Mouse (Mus musculus): ENCODE measurements around the gene Pitx2.

Pitx2 gene

DNA sequence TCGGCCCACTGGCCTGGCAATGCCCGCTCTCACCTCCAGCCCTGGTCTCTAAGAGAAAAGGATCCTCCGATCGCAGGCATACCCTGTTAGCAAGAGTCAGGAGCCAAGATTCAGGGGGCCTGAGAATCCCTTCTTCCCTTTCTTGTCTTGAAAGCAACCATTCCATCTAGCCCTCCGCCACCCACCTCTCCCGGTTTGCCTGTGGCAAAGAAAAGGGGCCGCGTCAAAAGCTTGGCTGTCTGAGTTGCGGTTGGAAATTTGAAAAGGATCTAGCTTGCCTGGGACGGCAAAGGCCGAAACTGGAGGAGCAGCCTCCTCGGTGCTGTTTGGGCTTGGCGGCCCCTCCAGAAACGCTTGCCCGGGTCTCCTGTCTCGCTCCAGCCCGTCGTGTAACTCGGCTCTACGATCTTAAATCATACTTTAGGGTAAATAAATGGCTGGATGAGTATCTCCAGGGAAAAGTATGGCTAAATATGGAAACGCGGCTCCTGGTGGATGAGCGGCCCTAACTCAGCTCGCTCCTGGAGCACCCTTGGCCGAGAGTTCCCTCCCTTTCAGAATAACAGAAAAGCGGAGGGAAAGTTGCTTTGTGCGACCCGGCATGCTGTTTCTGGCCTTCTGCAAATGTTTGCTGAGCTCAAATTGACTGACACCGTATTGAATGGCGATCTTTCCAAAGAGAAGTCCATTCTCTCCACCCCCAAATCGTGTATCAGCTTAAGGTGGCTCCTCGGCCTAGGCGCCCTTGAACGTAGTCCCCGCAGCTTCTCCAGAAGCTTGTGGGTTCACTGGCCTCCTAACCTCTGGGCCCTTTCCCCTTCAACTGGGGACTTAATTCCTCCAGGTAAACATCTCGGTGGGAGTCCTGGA, 3.4 kb downstream of the Pitx2 start:
- no peak for DNase-seq (ENCODE audit: low spot score)

DNA sequence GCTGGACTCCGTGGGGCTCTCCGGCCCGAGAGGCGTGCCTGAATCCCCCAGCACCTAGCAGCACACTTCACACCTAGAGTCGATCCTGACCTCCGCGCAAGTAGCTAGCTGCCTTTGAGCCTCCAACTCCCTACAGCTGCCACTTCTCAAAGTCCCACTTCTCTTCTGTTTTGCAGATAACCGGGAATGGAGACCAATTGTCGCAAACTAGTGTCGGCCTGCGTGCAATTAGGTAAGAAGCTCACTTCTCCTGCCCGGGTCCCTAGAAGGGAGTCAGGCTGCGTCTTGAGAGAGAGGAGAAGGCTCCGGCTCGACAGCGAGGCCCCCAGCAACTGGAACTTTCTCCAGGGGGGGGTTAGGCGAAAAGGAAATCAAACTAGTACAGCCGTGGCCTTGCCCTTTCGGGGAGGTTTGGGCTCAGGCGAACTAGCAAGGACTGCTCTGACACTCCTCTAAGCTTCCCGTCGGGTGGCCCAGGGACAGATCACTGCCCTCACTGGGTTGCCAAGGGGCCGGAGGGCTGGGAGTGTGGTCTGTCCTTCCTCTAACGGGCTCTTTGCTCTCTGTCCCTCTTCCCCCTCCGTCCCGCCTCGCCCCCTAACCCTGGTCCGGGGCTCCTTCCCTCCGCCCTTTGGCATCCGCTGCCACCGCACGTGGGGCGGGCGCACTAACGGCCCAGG, 4.2 kb downstream of the Pitx2 start:
- DNase-seq (ENCODE audit: low spot score) = no peak

DNA sequence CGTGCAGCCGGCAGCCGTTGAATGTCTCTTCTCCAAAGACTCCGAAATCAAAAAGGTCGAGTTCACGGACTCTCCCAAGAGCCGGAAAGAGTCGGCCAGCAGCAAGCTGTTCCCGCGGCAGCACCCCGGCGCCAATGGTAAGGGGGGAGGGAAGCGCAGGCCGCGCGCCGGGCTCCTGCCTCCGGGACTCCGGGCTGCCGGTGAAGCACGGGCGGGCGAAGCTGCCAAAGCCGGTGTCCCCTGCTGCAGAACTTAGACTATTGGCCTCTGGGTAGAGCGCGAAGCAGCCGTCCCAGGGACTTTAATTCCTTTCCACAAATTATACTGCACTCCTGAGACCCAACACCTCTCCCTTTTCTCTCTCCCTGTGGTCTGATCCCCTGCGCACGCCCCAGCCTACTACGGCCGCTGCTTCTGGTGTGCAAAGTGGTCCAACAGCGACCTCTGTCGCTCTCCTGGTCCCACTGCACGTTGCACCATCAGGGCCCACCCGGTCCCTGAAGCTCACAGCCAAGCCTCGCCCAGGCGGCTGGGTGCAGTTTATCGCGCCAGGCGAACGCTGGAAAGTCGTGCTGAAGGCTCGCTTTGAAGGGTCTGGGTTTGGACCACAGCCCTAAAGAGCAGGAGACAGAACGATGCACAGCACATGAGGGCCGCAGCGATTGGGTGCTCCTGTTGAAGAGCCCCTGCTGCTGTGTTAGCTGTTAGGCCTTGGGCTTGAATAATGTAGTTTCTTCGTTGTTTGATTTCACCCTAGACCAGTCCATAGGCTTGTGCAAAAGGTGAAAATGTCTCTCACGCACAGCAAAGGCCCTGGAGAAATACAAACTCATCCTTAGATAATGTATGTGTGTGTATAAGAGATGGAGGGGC, 5.0 kb downstream of the Pitx2 start:
- DNase-seq (ENCODE audit: low spot score) = peak; percentile 11

DNA sequence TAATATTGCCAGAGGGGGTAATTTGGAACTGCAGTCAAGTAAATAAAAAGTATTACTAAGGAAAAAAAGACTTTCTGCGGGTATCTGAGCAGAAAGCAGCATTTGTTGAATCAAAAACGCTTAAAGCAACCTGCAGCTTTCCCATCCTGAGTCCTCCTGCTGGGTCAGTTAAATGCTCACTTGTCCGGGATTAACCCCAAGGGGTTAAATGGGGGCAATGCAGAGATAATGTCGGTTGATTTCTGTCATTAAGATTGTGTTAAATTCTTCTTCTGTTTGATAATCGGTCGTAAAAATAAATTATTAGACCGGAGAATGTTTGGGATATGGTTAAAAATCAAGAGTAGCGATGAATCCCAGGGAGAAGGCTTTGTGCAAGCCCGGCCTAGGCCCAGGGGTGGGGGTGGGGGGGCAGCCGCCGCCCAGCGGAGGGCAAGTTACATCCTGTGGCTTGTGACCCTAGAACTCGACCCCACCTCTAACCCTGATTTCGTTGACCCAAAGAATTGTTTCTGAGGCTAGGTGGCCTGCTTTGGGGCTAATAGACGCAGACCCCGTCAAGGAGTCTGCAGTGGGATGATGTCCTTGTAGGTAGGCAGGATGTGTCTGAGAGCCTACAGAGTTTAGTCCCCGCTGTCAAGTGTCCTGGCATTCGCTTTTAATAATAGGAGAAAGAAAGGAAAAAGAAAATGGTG, 6.0 kb downstream of the Pitx2 start:
- no peak for DNase-seq (ENCODE audit: low spot score)

DNA sequence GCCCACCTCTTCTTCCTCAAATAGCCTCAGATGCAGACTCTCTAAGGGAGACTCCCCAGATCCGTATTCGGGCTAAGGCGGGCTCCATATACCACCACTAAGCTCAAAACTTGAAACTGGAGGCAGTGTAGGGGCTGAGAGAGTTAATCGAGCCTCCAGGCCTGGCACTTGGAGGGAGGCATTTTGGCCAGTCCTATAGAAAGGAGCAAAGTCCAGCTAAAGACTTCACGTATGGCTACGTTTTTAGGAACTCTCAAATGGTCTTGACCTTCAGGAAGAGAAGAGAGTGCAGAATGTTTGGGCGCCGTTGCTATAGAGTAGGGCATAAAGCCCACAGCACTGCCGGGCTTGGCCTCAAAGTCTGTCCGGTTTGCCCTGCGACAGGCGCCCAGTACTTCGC, 7.1 kb downstream of the Pitx2 start:
- DNase-seq (ENCODE audit: low spot score) = no peak

DNA sequence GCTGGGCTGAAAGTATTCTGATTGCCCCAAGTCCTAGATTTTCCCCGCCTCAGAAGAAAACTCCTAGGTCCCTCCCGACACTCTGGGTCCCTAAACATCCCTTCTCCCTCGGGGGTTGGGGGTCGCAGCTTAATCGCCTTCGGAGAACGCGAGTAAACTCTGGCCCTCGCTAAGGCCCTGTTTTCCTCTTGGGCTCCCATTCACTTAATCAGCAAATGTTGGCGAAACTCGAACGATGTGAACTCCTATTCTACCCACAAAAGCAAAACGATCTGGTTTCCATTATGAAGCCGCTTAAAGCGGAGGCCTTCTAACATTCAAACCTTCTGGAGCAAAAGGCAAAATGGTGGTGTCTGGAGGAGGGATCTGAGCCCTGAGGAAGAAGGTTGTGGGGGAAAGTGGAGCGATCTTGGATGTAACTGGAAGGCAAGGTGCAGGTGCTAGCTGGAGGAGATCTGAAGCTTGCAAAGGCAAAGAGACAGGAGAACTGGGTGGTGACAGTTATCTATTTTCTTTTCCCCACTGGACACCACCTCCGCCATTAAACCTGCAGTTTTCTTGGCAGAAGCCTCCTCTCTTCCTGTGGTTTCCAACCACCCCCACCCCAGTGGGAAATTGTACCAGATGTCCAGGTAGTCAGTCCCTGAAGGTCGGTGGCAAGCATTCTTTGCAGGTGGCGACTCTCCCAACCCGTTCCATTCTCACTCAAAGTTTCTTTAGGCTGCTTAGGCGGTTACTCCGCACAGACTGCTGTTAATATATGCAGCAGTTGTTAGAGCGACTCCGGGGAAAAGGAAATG, 7.8 kb downstream of the Pitx2 start:
- no peak for DNase-seq (ENCODE audit: low spot score)

DNA sequence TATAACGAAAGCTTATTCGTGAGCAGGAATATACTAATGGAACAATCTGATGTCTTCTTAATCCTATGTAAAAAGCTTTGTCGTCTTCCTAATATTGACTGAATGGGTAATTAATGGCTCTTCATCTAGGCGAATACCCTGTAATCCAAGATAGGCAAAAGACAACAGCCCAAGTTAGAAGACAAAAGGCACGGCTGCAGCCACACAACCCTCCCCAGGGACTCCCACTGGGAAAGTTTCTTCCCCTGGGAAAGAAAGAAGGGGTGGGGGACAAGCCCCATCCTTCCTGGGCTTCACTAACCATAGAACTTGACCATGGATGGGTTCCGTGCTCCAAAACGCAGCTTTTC, 8.3 kb downstream of the Pitx2 start:
- no peak for DNase-seq (ENCODE audit: low spot score)

DNA sequence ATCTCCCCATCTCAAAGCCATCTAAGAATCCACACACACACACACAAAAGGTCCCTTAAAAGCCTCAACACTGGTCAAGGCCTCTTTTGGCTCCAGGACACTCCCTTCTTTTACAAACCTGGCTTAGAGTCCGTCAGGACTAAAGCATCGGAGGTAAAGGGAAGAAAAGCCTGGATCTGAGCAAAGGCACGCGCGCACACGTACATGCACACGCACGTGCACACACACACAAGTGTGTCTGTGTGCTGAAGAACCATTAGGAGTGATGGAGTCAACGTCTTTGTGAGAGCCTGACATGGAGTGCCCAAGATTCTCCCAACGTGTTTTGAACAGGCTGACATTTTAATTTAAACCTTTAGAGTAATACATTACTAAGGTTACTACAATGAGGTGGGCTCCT, 8.7 kb downstream of the Pitx2 start:
- DNase-seq (ENCODE audit: low spot score) = no peak

DNA sequence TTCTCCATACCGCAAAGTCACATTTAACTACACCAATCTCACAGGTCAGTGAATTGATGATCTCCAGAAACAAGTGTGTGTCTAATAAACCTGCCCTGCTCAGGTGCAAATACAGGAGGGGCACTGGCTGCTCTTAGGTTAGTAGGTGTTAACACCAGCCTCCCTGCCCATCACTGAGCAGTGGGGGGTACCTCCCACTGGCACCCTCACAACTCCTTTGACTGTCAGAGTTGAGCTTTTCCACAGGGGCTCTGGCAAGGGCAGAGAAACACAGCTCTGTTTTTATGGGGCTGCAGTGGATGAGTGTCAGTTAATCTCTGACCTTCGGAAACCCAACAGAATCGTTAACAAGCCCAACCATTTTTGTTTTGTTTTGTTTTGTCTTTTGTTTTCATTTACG, 9.6 kb downstream of the Pitx2 start:
- no peak for DNase-seq (ENCODE audit: low spot score)

DNA sequence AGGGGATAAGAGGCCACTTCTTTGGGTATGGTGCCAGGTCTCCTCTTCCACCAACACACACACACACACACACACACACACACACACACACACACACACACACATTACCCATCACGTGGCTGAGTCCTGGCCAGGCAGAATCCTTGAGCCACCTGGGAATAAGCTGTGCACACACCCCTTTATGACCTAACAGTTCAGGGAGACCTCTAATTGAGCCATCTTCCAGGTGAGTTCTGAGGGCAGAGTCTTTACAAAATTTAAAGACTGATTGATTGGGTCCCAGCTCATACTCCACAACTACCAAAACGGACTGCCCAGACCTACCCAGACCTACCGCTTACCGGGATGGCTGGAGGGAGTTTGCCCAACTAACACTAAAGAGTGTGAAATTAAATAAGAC, 10.1 kb downstream of the Pitx2 start:
- DNase-seq (ENCODE audit: low spot score) = no peak

DNA sequence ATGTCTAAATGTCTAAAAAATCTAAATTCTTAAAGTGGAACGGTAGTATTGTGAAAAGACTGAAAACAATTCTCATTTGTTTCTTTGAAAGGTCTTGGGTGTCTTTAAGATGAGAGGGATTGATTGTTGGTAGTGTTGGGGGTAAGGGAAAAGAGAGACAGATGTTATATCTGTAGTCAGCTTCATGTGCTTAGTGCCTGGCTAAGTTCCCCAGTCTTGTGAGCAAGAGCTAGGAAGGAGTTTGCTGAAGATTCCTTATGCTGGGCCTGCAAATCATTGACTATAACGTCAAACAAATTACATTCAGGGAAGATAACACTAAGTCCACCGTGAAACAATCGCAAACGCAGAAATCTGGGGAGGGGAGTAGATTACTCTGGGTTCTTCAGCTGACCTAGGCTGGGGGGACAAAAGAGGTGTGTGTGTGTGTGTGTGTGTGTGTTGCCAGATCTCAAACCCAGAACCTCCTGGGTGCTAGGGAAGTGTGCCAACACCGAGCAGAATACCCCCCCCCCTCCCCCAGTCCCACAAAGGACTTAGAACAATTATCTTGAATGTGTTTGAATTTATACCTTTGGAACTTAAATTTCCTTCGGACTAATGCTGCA, 12.5 kb downstream of the Pitx2 start:
- no peak for DNase-seq (ENCODE audit: low spot score)

DNA sequence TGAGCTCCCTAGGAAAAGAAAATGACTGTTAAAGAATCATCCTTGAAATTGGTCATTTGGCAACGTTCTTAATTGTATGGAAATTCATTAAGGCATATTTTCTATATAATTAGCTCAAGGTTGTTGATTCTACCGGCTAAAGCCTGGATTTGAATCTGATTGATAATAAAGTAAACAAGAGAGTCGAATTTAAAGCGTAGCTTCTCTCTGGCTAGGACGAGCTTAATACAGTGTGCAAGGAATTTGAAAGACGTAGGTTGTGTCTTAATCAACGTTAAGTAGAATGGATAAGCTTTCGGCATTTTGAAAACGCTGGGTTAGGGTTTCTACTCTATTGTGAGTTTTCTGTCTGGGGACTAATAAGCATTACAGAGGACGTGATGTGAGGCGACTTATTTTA, 13.1 kb downstream of the Pitx2 start:
- DNase-seq (ENCODE audit: low spot score) = no peak

DNA sequence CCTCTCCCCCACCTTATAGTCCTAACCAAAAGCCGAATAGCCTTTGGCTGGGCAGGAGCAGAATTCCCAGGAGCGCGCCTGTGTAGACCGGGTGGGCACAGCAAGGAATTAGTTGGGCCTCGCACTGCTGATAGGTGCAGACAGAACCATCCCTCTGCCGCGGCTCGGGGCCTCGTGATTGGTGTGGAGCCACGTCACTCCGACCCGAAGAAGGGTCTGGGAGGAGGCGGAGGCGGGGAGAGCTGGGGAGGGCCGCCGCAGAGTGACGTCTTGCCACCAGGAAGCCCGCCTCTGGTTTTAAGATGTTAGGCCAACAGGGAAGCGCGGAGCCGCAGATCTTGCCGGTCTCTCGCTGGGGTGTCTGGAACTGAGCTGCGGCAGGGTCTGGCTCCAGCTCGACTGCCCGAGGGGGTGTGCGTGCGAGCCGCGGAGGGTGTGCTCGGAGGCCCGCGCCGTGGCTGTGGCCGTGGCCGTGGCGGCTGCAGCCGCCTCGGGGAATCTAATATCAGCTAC, 14.0 kb downstream of the Pitx2 start:
- peak; percentile 12 for DNase-seq (ENCODE audit: low spot score)

DNA sequence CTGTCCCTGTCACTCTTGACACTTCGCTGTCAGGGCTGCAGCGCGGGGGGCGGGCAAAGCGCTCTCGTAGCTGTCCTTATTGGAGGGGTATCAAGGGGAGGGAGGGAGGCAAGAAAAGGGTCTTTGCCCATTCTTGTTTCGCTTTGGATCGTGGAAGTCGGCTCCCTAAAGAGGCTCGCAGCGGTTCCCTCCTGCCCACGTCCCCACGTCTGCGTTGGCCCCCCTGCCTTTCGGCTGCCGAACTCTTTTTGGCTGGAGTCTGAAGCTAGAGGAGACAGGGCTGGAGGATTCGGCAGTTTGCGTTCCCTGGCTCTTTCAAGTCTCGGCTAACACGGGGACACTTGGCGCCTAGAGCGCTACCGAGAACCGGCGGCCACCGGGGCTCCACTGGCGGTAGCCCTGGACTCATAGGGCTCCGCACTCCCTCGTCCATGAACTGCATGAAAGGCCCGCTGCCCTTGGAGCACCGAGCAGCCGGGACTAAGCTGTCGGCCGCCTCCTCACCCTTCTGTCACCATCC, 14.5 kb downstream of the Pitx2 start:
- DNase-seq (ENCODE audit: low spot score) = no peak

DNA sequence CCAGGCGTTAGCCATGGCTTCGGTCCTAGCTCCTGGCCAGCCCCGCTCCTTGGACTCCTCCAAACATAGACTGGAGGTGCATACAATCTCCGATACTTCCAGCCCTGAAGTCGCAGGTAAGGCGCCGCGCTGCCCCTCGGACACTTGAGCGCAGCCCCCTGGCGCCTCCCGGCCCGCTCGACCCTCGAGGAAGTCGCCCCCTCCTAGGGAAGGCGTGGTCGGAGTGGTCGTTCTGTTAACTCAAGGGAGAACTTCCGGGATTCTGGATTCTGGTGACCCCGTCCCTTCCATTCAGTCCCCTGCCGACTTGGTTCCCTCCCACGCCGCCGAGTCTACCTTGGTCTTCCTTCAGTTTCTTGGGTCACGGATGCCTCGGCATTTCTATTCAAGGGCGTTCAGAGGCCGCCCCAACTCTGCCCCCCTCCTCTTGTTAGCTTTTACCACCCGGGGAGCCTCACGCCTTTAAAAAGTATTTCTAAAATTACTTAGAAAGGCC, 15.0 kb downstream of the Pitx2 start:
- DNase-seq (ENCODE audit: low spot score) = no peak

DNA sequence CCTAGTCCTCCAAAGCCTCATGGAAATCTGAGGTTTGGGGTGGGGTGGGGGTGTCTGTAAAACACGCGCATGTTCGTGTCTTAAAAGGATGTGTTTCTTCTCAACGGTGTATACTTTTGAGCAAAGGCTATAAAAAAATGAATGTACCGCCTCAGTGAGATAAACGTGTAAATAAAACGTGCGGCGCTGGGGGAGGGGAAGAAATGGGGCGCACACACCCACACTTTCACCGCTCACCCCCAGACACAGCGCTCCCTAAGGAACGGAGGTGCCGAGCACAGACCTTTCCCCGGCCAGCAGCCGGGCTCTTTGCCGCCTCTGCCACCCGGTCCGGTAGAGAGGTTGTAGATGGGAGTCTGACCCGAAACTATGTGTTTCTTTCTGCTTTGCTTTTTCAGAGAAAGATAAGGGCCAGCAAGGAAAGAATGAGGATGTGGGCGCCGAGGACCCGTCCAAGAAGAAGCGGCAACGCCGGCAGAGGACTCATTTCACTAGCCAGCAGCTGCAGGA, 15.6 kb downstream of the Pitx2 start:
- DNase-seq (ENCODE audit: low spot score) = no peak

DNA sequence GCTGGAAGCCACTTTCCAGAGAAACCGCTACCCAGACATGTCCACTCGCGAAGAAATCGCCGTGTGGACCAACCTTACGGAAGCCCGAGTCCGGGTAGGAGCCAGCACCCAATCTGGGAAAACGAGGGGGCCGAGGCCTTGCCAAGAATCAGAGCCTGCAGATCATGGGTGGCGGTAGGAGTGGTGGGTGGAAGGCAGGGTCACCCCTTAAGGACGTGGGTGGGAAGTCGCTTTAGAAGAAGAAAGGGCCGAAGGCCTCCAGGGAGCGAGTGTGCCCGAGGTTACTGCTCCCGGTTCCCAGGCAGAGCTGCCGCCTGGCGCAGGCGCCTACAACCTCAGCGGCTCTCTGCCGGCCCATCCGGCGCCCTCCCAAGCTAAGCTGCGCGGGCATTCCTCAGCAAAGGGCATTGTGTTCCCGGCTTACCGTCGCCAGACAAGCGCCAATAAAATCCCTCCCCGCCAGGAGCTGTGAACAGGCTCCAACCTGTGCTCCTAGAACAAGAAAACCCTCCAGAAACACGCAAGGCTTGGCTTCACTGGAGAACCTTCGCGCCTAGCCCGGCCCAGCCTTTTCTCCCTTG, 16.2 kb downstream of the Pitx2 start:
- no peak for DNase-seq (ENCODE audit: low spot score)

DNA sequence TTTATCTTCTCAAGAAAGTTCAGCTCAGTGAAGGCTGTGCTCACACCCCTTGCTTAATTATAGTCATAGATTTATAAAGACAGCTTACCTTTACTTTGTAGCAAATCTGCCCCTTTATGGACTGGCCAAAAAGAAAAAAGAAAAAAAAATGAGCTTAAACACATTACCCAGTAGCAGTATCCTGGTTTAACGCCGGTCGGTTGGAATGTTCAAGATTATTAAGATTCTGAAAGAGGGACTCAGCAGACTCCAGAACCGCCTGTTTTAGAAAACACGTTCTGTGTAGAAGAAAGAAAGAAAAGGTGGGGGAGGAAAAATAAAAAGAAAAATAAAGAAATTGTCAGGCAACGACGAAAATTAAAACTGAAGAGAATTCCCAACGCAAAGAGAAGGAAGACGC, 16.8 kb downstream of the Pitx2 start:
- DNase-seq (ENCODE audit: low spot score) = no peak

DNA sequence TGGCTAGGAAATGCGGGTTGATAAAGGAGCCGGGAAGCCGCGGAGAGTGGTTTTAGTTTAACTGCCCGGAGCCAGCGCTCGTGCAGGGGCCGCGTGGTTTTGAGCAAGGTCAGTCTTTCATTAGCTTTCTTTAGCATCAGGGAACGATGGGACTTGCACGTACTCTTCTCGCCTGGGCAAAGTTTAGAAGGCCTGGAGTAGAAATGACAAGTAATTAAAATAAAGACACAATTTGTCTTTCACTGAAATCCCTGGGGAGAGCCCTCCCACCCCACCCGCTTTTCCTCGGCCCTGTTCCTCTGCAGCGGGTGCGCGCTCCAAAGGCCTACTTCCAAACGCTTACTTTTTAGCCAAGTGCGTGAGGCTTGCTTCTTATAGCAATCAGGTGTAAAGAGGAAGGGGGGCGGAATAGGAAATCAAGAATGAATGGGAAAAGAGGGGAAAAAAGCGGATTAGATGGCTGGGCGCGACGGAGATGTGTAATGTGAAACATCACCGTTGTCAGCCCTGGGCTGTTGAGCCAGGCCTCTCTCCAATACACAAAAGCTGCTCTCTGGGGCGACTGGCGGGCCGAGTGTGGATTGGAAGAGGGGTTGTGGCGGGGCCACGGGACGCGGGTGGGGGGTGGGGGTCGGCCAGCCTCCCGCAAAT, 17.4 kb downstream of the Pitx2 start:
- no peak for DNase-seq (ENCODE audit: low spot score)
